31 mouse cellular contexts compared by ENCODE assay signal in the genomic region with DNA sequence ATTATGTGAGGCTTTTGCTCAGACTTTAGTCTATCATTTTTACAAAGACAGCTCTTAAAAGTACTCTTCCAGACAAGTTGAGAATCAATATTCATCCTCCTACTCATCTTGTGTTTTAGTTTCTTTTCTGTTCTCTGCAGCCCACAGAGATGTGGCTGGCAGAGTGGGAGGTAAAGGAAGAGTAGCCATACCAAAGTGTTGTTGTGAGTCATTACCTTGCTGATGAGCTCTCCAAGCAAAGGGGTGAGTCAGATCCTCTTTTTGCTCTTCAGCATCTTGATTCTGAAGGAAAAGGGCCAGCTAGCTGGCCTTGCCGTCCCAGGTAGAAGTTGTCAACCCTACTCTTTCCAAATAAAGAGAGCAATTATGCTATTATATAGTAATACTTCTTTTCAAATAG.
DNase-seq lines count a peak whose midpoint lies in the region; ATAC-seq and TF ChIP-seq lines count a peak whose summit lies in the region.
"Had no signal": no experiment of that assay in that cellular context is flagged by ENCODE, and none has a peak within 500 bp of the region (broad histone marks: within the 10 kb centered on the region; RNA-seq: fewer than 3 reads in every experiment).

No protein-coding gene starts in this region.

- no peak for TF ChIP-seq POLR2A in CH12.LX (IDR thresholded peaks at IDR 0.05; ENCODE audit: low read depth, low read length)

- no peaks in the 10 kb centered on the region for H3K79me2 ChIP-seq in CH12.LX (replicated peaks; ENCODE audit: control insufficient read depth, extremely low read depth, insufficient read depth, poor library complexity, severe bottlenecking)

- H3K4me3 ChIP-seq in CH12.LX (replicated peaks in 1 of 3; ENCODE audit: low read depth in 2 of 3, low read length in 2 of 3, poor library complexity in 1 of 3): no peak overlapping the region
- H3K4me3 ChIP-seq: embryonic facial prominence, embryonic 10.5 days; embryonic facial prominence, embryonic 15.5 days; forebrain, embryonic 12.5 days; hindbrain, embryonic 10.5 days; intestine, embryonic 15.5 days; layer of hippocampus, adult 2 months; limb, embryonic 13.5 days; lung, embryonic 15.5 days had no signal

- peak; percentile 7 to 8 for DNase-seq in layer of hippocampus, adult 8-10 months (ENCODE audit: low spot score in 2 of 2)
- no peak for DNase-seq in layer of hippocampus, postnatal 10 days (ENCODE audit: low spot score in 2 of 2)
- peak; percentile 46 for DNase-seq in right cerebral cortex, adult 18-20 months
- no peak for DNase-seq in right cerebral cortex, postnatal 10 days (ENCODE audit: low spot score in 2 of 2)
- DNase-seq in CH12.LX (ENCODE audit: extremely low read depth): peak; percentile 22
- peak; percentile 5 to 28 for DNase-seq in left cerebral cortex, postnatal 36 days (ENCODE audit: low spot score in 2 of 2)
- no peak for DNase-seq in Muller cell, postnatal 12 days (ENCODE audit: inconsistent ontology term)
- DNase-seq: adrenal gland, adult 2 months; adrenal gland, postnatal 36 days; cerebellum, adult 8-10 months; cerebellum, postnatal 25 days; gastrocnemius, postnatal 14 days; heart, postnatal 14 days; kidney, adult 2 months; kidney, postnatal 36 days; lung, postnatal 36 days; thymus, postnatal 14 days had no signal

- TF ChIP-seq CTCF in CH12.LX (conservative IDR thresholded peaks at IDR 0.05 in 1 of 2, IDR thresholded peaks at IDR 0.05 in 1 of 2; ENCODE audit: low read depth in 2 of 2, low read length in 2 of 2): no peak

- no peak for ATAC-seq in cerebellum, adult (ENCODE audit: insufficient number of reproducible peaks, low FRiP score, low TSS enrichment)
- ATAC-seq: activated CD4-positive, CD25-positive, alpha-beta regulatory T cell, adult 4 months; hindbrain, postnatal 0 days; intestine, embryonic 15.5 days; midbrain, embryonic 16.5 days had no signal

- intact Hi-C loops in left cerebral cortex, postnatal 36 days (cut with DNase I): no loop called here

- H3K27ac ChIP-seq in CH12.LX (ENCODE audit: insufficient read depth, low read depth): no peak overlapping the region
- H3K27ac ChIP-seq: embryonic facial prominence, embryonic 10.5 days; embryonic facial prominence, embryonic 15.5 days; forebrain, embryonic 12.5 days; hindbrain, embryonic 10.5 days; hindbrain, postnatal 0 days; intestine, embryonic 15.5 days; layer of hippocampus, adult 2 months; limb, embryonic 13.5 days; lung, embryonic 15.5 days had no signal

- H3K9me3 ChIP-seq in CH12.LX (replicated peaks; ENCODE audit: low read length): no peaks in the 10 kb centered on the region
- H3K9me3 ChIP-seq: embryonic facial prominence, embryonic 10.5 days; embryonic facial prominence, embryonic 15.5 days; forebrain, embryonic 12.5 days; hindbrain, embryonic 10.5 days; intestine, embryonic 15.5 days; limb, embryonic 13.5 days; lung, embryonic 15.5 days had no signal

- dilution Hi-C loops in CH12.LX (cut with MboI; ENCODE audit: extremely low pct_ligation_motif_present, extremely low pct_unique_long_range_greater_than_20kb, low sequenced_read_pairs): no loop called here

- H3K9ac ChIP-seq in CH12.LX (ENCODE audit: insufficient read depth, low read depth): no peak overlapping the region
- H3K9ac ChIP-seq: embryonic facial prominence, embryonic 15.5 days; forebrain, embryonic 12.5 days; intestine, embryonic 15.5 days; limb, embryonic 13.5 days; lung, embryonic 15.5 days had no signal

- H3K4me1 ChIP-seq in CH12.LX (ENCODE audit: control insufficient read depth in 1 of 2, insufficient read depth in 2 of 2): peaks cover 0 to 3% of the 10 kb centered on the region in 2 experiments; a peak in 1 of 4 replicates
- H3K4me1 ChIP-seq: embryonic facial prominence, embryonic 10.5 days; embryonic facial prominence, embryonic 15.5 days; forebrain, embryonic 12.5 days; hindbrain, embryonic 10.5 days; intestine, embryonic 15.5 days; limb, embryonic 13.5 days; lung, embryonic 15.5 days had no signal

- no peak for TF ChIP-seq RAD21 in CH12.LX (IDR thresholded peaks at IDR 0.05; ENCODE audit: low read depth, low read length)

- in situ Hi-C loops in CH12.LX (cut with MboI; ENCODE audit: low pct_ligation_motif_present, low pct_unique_long_range_greater_than_20kb, low sequenced_read_pairs): no loop called here

- TF ChIP-seq EP300 in CH12.LX (IDR thresholded peaks at IDR 0.05; ENCODE audit: low read length): peak; percentile 28; the same call in 1 of the 2 replicates

- no peaks in the 10 kb centered on the region for H3K27me3 ChIP-seq in CH12.LX (replicated peaks)
- H3K27me3 ChIP-seq: embryonic facial prominence, embryonic 15.5 days; forebrain, embryonic 12.5 days; intestine, embryonic 15.5 days; limb, embryonic 13.5 days; lung, embryonic 15.5 days had no signal

- H3K4me2 ChIP-seq in CH12.LX (ENCODE audit: insufficient read depth, low read depth, poor library complexity, severe bottlenecking): no peak overlapping the region
- H3K4me2 ChIP-seq: embryonic facial prominence, embryonic 15.5 days; forebrain, embryonic 12.5 days; intestine, embryonic 15.5 days; limb, embryonic 13.5 days; liver, embryonic 11.5 days; lung, embryonic 15.5 days; midbrain, embryonic 11.5 days had no signal

- no peaks in the 10 kb centered on the region for H3K36me3 ChIP-seq in CH12.LX (replicated peaks in 1 of 2; ENCODE audit: control insufficient read depth in 1 of 2, insufficient read depth in 1 of 2, low read length in 1 of 2)
- H3K36me3 ChIP-seq: embryonic facial prominence, embryonic 10.5 days; embryonic facial prominence, embryonic 15.5 days; forebrain, embryonic 12.5 days; hindbrain, embryonic 10.5 days; intestine, embryonic 15.5 days; limb, embryonic 13.5 days; lung, embryonic 15.5 days had no signal

TF ChIP-seq in CH12.LX, 34 proteins besides CTCF, POLR2A, EP300 and RAD21:
- no peak for TF ChIP-seq JUND (conservative IDR thresholded peaks at IDR 0.05; ENCODE audit: low read depth, low read length)
- 0 out of 2 replicates have a peak, but pooled peaks have one; percentile 19 for TF ChIP-seq ETS1 (conservative IDR thresholded peaks at IDR 0.05; ENCODE audit: low read depth, low read length)

Comparison
In these comparisons a context has a peak if more than half of its experiments do, and no peak if none do; other contexts are left out.
1. DNase-seq: peak in layer of hippocampus, adult 8-10 months (2 of 2), right cerebral cortex, adult 18-20 months (single experiment), CH12.LX (single experiment) and left cerebral cortex, postnatal 36 days (2 of 2); none in layer of hippocampus, postnatal 10 days (0 of 2), right cerebral cortex, postnatal 10 days (0 of 2) and Muller cell, postnatal 12 days (single experiment).